Mouse (Mus musculus) bone marrow macrophage, adult 2 months (primary cell): ENCODE measurements around the gene Ccdc105. TPM values are rescaled to one million over a fixed set of nuclear protein-coding genes. Genes with fewer than 3 reads are reported as not detected.

Experiments used
- H3K27ac ChIP-seq: 2 replicates; pipeline ENCODE4 v1.5.1; 2012; ENCODE audit warnings: low read depth, low read length; ENCODE audit not compliant: insufficient read depth
- H3K4me1 ChIP-seq: 2 replicates; pipeline ENCODE4 v1.6.1; 2012; ENCODE audit warnings: low read length; ENCODE audit not compliant: control insufficient read depth, insufficient read depth
- H3K4me3 ChIP-seq: 2 replicates; pipeline ENCODE4 v1.5.1; 2012; ENCODE audit warnings: mild to moderate bottlenecking, low read length, moderate library complexity; ENCODE audit not compliant: insufficient read depth
- CTCF ChIP-seq: IDR thresholded peaks from 2 replicates; pipeline ENCODE4 v1.5.1; 2012; ENCODE audit warnings: low read depth, mild to moderate bottlenecking, low read length, moderate library complexity
- POLR2A ChIP-seq: IDR thresholded peaks from 2 replicates; pipeline ENCODE4 v1.6.1; 2012; ENCODE audit warnings: mild to moderate bottlenecking, low read depth, low read length, borderline replicate concordance
- polyA plus RNA-seq: library from polyadenylated mRNA; stranded (reverse); fragments of >200 nt; gene quantifications from 2 replicates; pipeline ENCODE4 v1.2.4, GENCODE M21; 2012; ENCODE audit not compliant: missing spikeins, insufficient read depth, insufficient read length

Gene Ccdc105
- polyA plus RNA-seq, 1 experiment = not detected

DNA sequence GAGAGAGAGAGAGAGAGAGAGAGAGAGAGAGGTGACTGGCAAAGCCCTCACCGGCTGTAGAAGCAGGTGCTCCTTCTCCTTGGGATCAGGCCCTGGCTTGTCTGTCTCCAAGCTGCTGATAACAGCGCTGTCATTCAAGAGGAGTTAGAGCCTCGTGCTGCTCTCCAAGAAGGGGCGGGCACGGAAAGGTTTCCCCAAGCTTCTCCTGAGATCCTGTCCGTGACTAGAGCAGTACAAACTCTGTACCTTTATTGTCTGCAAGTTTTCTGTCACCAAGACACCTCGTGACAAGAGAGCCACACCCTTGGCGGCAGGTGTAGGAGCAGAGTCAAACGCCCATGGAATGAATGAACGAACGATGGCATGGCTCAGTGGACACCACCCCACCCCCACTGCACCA lies 34.8 kb downstream of the Ccdc105 start, which contains the start of gene Casp14:
Gene Casp14 (minus strand): TSS at position 239 of the 400 bp plus-strand sequence.
- Histone ChIP-seq H3K4me3 (no peak within 1 kb of the TSS), H3K27ac (no peak within 1 kb of the TSS), H3K4me1 (no peaks in the 10 kb centered on the region)
- TF ChIP-seq POLR2A (no peak), CTCF (no peak)

DNA sequence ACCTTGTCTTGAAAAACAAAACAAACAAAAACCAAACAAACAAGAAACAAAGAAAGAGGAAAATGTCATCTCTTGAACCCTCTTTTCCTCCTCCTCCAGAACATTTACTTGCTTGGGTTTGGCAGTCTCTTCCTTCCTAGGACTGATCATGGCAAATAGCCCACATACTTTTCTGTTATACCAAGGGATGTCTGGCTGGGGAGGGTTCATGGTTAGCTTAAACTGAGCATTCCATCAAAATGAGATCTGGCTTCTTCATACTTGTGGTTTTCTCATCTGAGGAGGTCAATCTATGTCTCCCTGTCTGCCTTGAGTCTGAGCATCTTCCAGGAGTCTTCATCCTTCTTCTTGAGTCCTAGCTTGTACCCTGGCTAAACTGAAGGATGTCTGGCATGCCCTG lies 36.6 kb downstream of the Ccdc105 start:
- H3K27ac ChIP-seq = no peak overlapping the region
- no peak for TF ChIP-seq CTCF
- no peak for TF ChIP-seq POLR2A

DNA sequence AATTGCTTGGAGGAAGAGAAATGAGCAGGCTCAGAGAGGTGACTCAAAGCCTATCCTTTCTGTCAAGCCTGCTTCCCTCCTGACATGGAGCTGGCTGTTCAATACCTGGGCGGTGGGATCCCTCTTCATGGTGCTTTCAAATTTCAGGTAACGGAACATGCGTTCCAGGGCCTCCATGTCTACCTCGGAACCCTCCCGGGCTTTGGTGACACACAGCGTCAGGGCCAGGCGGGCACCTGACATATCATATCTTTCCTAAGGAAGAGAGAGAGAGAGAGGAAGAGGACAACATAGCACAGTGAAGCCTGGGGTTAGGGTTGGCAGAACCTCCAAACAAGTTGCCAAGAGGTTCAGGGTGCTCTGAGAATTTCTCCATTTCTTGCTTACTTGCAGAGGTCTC lies 37.7 kb downstream of the Ccdc105 start:
- TF ChIP-seq CTCF (no peak), POLR2A (no peak)

More for the DNA sequence above, 36.6 kb downstream of the Ccdc105 start:
- H3K4me3 ChIP-seq = no peak overlapping the region
- no peaks in the 10 kb centered on the region for H3K4me1 ChIP-seq

DNA sequence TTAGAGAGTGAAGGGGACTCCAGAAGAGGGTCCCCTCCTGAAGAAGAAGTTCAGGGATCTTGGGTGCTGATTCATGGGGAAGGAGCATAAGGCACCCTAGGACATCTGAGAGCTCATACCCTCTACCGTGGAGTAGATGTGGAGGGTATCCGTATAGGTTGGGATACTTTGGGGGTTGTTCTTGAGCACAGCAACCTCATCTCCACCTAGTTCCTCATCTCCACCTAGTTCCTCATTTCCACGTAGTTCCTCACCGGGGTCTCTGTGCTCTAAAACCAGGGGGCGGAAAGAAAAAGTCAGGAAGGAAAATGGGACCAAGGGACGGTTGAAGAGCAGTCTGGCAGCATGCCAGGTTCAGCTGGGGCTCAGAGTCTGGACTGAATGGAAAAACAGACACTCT lies 38.7 kb downstream of the Ccdc105 start:
- no peak overlapping the region for H3K4me3 ChIP-seq
- no peaks in the 10 kb centered on the region for H3K4me1 ChIP-seq
- TF ChIP-seq CTCF (no peak), POLR2A (no peak)
- H3K27ac ChIP-seq = no peak overlapping the region

More for the DNA sequence above, 37.7 kb downstream of the Ccdc105 start:
- Histone ChIP-seq H3K4me1 (no peaks in the 10 kb centered on the region), H3K27ac (no peak overlapping the region), H3K4me3 (no peak overlapping the region)

DNA sequence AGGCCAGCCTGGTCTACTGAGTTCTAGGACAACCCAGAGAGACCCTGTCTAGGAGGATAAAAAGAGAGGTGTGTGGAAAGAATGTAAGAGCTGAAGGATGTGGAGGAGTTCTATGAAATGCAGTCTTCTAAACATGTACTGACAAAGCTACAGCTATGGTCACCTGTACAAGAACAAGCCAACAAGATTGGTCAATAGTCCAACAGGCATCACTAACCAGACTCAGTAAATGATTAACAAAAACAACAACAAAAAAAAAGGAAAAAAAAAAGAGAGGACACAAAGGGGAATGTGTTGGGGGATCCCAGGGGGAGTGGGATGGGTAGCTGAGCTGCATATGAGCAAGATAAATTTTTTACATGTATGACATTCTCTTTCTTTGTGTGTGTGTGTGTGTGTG lies 42.2 kb downstream of the Ccdc105 start:
- H3K27ac ChIP-seq = no peak overlapping the region
- TF ChIP-seq POLR2A = no peak
- no peak for TF ChIP-seq CTCF
- no peaks in the 10 kb centered on the region for H3K4me1 ChIP-seq
- H3K4me3 ChIP-seq = no peak overlapping the region

DNA sequence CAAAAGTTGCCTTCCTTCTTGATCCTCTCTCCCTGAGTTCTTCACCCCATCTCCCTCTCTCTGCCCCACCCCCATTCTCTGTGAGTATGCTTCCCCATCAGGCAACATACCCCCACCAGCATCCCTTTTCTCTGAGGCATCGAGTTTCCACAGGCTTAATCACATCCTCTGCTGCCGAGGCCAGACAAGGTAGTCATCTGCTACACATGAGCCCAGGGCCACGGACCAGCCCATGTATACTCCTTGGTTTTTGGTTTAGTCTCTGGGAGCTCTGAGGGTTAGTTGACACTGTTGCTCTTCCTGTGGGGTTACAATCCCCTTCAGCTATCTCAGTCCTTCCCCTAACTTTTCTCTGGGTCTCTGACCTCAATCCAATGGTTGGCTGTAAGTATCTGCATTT lies 52.0 kb downstream of the Ccdc105 start:
- H3K27ac ChIP-seq = no peak overlapping the region

More for the DNA sequence above, 52.0 kb downstream of the Ccdc105 start:
- H3K4me1 ChIP-seq = no peaks in the 10 kb centered on the region
- TF ChIP-seq POLR2A = no peak
- no peak for TF ChIP-seq CTCF
- no peak overlapping the region for H3K4me3 ChIP-seq

Other genes starting within 250 kb of the Ccdc105 start
- not detected in 2 replicates for gene Olfr1358, start 235.6 kb downstream of the Ccdc105 start, polyA plus RNA-seq
- gene Ilvbl, start 178.7 kb downstream of the Ccdc105 start, polyA plus RNA-seq = 34.4 and 37.0 TPM in 2 replicates
- gene Syde1, start 161.1 kb downstream of the Ccdc105 start, polyA plus RNA-seq = 0.28 and 0.32 TPM in 2 replicates
- not detected in 2 replicates for gene Olfr1357, start 135.0 kb downstream of the Ccdc105 start, polyA plus RNA-seq
- not detected in 2 replicates for gene Casp14, start 34.8 kb downstream of the Ccdc105 start, polyA plus RNA-seq
- not detected in 2 replicates for gene Slc1a6, start 27.4 kb upstream of the Ccdc105 start, polyA plus RNA-seq
- gene Olfr1356, start 99.1 kb upstream of the Ccdc105 start, polyA plus RNA-seq = not detected in 2 replicates
- not detected in 2 replicates for gene Olfr1355, start 122.5 kb upstream of the Ccdc105 start, polyA plus RNA-seq
- not detected in 2 replicates for gene Olfr1354, start 160.1 kb upstream of the Ccdc105 start, polyA plus RNA-seq
- gene Olfr8, start 197.6 kb upstream of the Ccdc105 start, polyA plus RNA-seq = not detected in 2 replicates
- not detected in 2 replicates for gene Olfr1353, start 210.2 kb upstream of the Ccdc105 start, polyA plus RNA-seq
- gene Olfr1352, start 228.0 kb upstream of the Ccdc105 start, polyA plus RNA-seq = not detected in 2 replicates